Mouse (Mus musculus) thymus, adult 2 months (tissue): ENCODE data around the gene Casp14. TPM values are rescaled to one million over a fixed set of nuclear protein-coding genes. Genes with fewer than 3 reads are reported as not detected.

ENCODE experiments used
- DNase-seq: peaks from one replicate; pipeline ENCODE4 v3.0.0; 2021
- H3K27ac ChIP-seq: fragments of 200-500 bp; 2 replicates; pipeline ENCODE4 v1.5.1; 2012; ENCODE audit warnings: low read length, control low read depth; ENCODE audit not compliant: control insufficient read depth, insufficient read depth
- H3K27me3 ChIP-seq: fragments of 200-500 bp; 2 replicates; pipeline ENCODE4 v1.6.1; 2012; ENCODE audit warnings: mild to moderate bottlenecking, low read length, moderate library complexity, mixed read lengths; ENCODE audit not compliant: control insufficient read depth, insufficient read depth
- H3K36me3 ChIP-seq: fragments of 200-500 bp; 2 replicates; pipeline ENCODE4 v1.6.1; 2012; ENCODE audit warnings: mild to moderate bottlenecking, low read length, moderate library complexity; ENCODE audit not compliant: control insufficient read depth, insufficient read depth
- H3K4me1 ChIP-seq: fragments of 200-500 bp; replicated peaks from 2 replicates; pipeline ENCODE4 v1.6.1; 2012; ENCODE audit warnings: low read length; ENCODE audit not compliant: control insufficient read depth, insufficient read depth
- H3K4me3 ChIP-seq: fragments of 200-500 bp; 2 replicates; pipeline ENCODE4 v1.5.1; 2012; ENCODE audit warnings: mild to moderate bottlenecking, low read length, control low read depth, moderate library complexity; ENCODE audit not compliant: control insufficient read depth, insufficient read depth
- CTCF ChIP-seq: fragments of 200-500 bp; IDR thresholded peaks from 2 replicates; pipeline ENCODE4 v1.5.1; 2012; ENCODE audit warnings: mild to moderate bottlenecking, control low read depth, low read length, moderate library complexity, borderline replicate concordance; ENCODE audit not compliant: control insufficient read depth, poor library complexity, insufficient read depth; ENCODE audit errors: extremely low read depth
- POLR2A ChIP-seq: fragments of 200-500 bp; IDR thresholded peaks from 2 replicates; pipeline ENCODE4 v1.6.1; 2012; ENCODE audit warnings: mild to moderate bottlenecking, low read length, control low read depth, moderate library complexity; ENCODE audit not compliant: control insufficient read depth, poor library complexity, insufficient read depth; ENCODE audit errors: extremely low read depth
- WGBS: fragments of 180-500 bp; shearing (Covaris S2); methylation state at CpG from one replicate; pipeline ENCODE4 v1.1.7; 2018; 5-methylcytosine and 5-hydroxymethylcytosine counted together
- polyA plus RNA-seq: library from polyadenylated mRNA; depleted of rRNA; stranded (reverse); fragments of >200 nt; gene quantifications from 2 replicates; pipeline ENCODE4 v1.2.3, GENCODE M21; 2012

Casp14 gene
- polyA plus RNA-seq, 1 experiment, result 0.24 TPM

DNA sequence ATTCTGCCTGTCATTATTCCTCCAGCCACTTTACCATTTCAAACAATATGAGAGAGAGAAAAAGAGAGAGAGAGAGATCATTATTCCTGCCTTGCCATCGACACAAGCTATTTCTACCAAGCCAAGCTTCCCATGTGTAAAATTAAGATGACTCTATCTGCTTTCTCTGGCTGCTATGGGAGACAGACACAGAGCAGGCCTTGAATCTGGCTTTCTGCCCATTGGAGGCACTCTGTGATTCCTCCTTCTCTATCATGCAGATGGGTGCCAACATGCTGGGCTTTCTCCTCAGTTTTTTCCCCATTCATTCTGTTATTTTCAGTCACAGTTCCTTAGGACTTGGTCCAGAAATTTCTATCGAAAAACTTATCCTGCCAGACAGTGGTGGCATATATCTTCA is 4.6 kb upstream of the Casp14 start:
- TF ChIP-seq CTCF, result no peak
- TF ChIP-seq POLR2A, result no peak
- 87% methylated on average over 2 of the region's 2 CpGs for WGBS
- H3K27me3 ChIP-seq, result no peaks in the 10 kb centered on the region

GRCm38 (mm10) chr10:78722036-78722435 is 3.9 kb upstream of the Casp14 start:
- Histone ChIP-seq H3K4me1 (no peaks in the 10 kb centered on the region), H3K36me3 (no peaks in the 10 kb centered on the region), H3K27ac (no peak overlapping the region), H3K27me3 (no peaks in the 10 kb centered on the region), H3K4me3 (no peak overlapping the region)
- no peak for TF ChIP-seq POLR2A
- DNase-seq, result no peak
- 89% methylated on average over 5 of the region's 5 CpGs for WGBS

More for the DNA sequence above, 4.6 kb upstream of the Casp14 start:
- H3K4me3 ChIP-seq, result no peak overlapping the region
- DNase-seq, result no peak
- H3K27ac ChIP-seq, result no peak overlapping the region
- H3K4me1 ChIP-seq, result no peaks in the 10 kb centered on the region
- no peaks in the 10 kb centered on the region for H3K36me3 ChIP-seq

GRCm38 (mm10) chr10:78716231-78716630 is 1.9 kb downstream of the Casp14 start:
- no peak overlapping the region for H3K27ac ChIP-seq
- H3K4me1 ChIP-seq, result no peaks in the 10 kb centered on the region
- no peak overlapping the region for H3K4me3 ChIP-seq
- TF ChIP-seq CTCF (no peak), POLR2A (no peak)
- no peak for DNase-seq
- H3K36me3 ChIP-seq, result no peaks in the 10 kb centered on the region
- no peaks in the 10 kb centered on the region for H3K27me3 ChIP-seq

DNA sequence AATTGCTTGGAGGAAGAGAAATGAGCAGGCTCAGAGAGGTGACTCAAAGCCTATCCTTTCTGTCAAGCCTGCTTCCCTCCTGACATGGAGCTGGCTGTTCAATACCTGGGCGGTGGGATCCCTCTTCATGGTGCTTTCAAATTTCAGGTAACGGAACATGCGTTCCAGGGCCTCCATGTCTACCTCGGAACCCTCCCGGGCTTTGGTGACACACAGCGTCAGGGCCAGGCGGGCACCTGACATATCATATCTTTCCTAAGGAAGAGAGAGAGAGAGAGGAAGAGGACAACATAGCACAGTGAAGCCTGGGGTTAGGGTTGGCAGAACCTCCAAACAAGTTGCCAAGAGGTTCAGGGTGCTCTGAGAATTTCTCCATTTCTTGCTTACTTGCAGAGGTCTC is 2.9 kb downstream of the Casp14 start:
- WGBS, result 99% methylated on average over 7 of the region's 7 CpGs
- Histone ChIP-seq H3K27me3 (no peaks in the 10 kb centered on the region), H3K4me3 (no peak overlapping the region), H3K27ac (no peak overlapping the region), H3K36me3 (no peaks in the 10 kb centered on the region), H3K4me1 (no peaks in the 10 kb centered on the region)
- DNase-seq, result no peak
- TF ChIP-seq CTCF (no peak), POLR2A (no peak)

DNA sequence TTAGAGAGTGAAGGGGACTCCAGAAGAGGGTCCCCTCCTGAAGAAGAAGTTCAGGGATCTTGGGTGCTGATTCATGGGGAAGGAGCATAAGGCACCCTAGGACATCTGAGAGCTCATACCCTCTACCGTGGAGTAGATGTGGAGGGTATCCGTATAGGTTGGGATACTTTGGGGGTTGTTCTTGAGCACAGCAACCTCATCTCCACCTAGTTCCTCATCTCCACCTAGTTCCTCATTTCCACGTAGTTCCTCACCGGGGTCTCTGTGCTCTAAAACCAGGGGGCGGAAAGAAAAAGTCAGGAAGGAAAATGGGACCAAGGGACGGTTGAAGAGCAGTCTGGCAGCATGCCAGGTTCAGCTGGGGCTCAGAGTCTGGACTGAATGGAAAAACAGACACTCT is 4.0 kb downstream of the Casp14 start:
- DNase-seq, result no peak
- TF ChIP-seq CTCF (no peak), POLR2A (no peak)
- WGBS, result 29% methylated on average over 6 of the region's 6 CpGs

DNA sequence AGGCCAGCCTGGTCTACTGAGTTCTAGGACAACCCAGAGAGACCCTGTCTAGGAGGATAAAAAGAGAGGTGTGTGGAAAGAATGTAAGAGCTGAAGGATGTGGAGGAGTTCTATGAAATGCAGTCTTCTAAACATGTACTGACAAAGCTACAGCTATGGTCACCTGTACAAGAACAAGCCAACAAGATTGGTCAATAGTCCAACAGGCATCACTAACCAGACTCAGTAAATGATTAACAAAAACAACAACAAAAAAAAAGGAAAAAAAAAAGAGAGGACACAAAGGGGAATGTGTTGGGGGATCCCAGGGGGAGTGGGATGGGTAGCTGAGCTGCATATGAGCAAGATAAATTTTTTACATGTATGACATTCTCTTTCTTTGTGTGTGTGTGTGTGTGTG is 7.4 kb downstream of the Casp14 start:
- TF ChIP-seq POLR2A (no peak), CTCF (no peak)
- Histone ChIP-seq H3K36me3 (no peaks in the 10 kb centered on the region), H3K27ac (no peak overlapping the region), H3K27me3 (no peaks in the 10 kb centered on the region), H3K4me1 (no peaks in the 10 kb centered on the region), H3K4me3 (no peak overlapping the region)
- no peak for DNase-seq

More for the DNA sequence above, 4.0 kb downstream of the Casp14 start:
- Histone ChIP-seq H3K4me3 (no peak overlapping the region), H3K36me3 (no peaks in the 10 kb centered on the region), H3K4me1 (no peaks in the 10 kb centered on the region), H3K27me3 (no peaks in the 10 kb centered on the region), H3K27ac (no peak overlapping the region)

DNA sequence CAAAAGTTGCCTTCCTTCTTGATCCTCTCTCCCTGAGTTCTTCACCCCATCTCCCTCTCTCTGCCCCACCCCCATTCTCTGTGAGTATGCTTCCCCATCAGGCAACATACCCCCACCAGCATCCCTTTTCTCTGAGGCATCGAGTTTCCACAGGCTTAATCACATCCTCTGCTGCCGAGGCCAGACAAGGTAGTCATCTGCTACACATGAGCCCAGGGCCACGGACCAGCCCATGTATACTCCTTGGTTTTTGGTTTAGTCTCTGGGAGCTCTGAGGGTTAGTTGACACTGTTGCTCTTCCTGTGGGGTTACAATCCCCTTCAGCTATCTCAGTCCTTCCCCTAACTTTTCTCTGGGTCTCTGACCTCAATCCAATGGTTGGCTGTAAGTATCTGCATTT is 17.2 kb downstream of the Casp14 start:
- no peaks in the 10 kb centered on the region for H3K4me1 ChIP-seq
- no peak overlapping the region for H3K27ac ChIP-seq
- DNase-seq, result no peak
- no peaks in the 10 kb centered on the region for H3K36me3 ChIP-seq
- 58% methylated on average over 3 of the region's 3 CpGs for WGBS
- no peaks in the 10 kb centered on the region for H3K27me3 ChIP-seq
- TF ChIP-seq POLR2A (no peak), CTCF (no peak)
- no peak overlapping the region for H3K4me3 ChIP-seq
